Mouse (Mus musculus) kidney, adult 2 months (tissue): ENCODE measurements around the gene Pigk. TPM values are rescaled to one million over a fixed set of nuclear protein-coding genes. Genes with fewer than 3 reads are reported as not detected.

Experiments used
- DNase-seq: peaks from one replicate; pipeline ENCODE4 v3.0.0; 2021
- H3K27ac ChIP-seq: fragments of 200-500 bp; 2 replicates; pipeline ENCODE4 v1.5.1; 2012; ENCODE audit warnings: low read depth, low read length, control low read depth, inconsistent platforms; ENCODE audit not compliant: insufficient read depth
- H3K27me3 ChIP-seq: fragments of 200-500 bp; replicated peaks from 2 replicates; pipeline ENCODE4 v1.6.1; 2012; ENCODE audit warnings: mild to moderate bottlenecking, moderate library complexity, low read length, inconsistent platforms; ENCODE audit not compliant: control insufficient read depth, insufficient read depth
- H3K36me3 ChIP-seq: fragments of 200-500 bp; 2 replicates; pipeline ENCODE4 v1.6.1; 2012; ENCODE audit warnings: mild to moderate bottlenecking, moderate library complexity, low read length, inconsistent platforms; ENCODE audit not compliant: control insufficient read depth, insufficient read depth
- H3K4me1 ChIP-seq: fragments of 200-500 bp; 2 replicates; pipeline ENCODE4 v1.6.1; 2011; ENCODE audit warnings: low read length; ENCODE audit not compliant: control insufficient read depth, insufficient read depth
- H3K4me3 ChIP-seq: fragments of 200-500 bp; 2 replicates; pipeline ENCODE4 v1.5.1; 2011; ENCODE audit warnings: mild to moderate bottlenecking, low read depth, low read length, control low read depth; ENCODE audit not compliant: insufficient read depth
- CTCF ChIP-seq: fragments of 200-500 bp; conservative IDR thresholded peaks from 2 replicates; pipeline ENCODE4 v1.5.1; 2011; ENCODE audit warnings: low read depth, mild to moderate bottlenecking, control low read depth, low read length, moderate library complexity, mixed read lengths; ENCODE audit not compliant: insufficient read depth, insufficient read length
- POLR2A ChIP-seq: fragments of 200-500 bp; IDR thresholded peaks from one replicate; pipeline ENCODE4 v1.6.1; 2011; ENCODE audit warnings: low read depth, low read length, control low read depth
- WGBS: fragments of 180-500 bp; shearing (Covaris S2); methylation state at CpG from one replicate; pipeline ENCODE4 v1.1.7; 2018; 5-methylcytosine and 5-hydroxymethylcytosine counted together
- polyA plus RNA-seq: library from polyadenylated mRNA; depleted of rRNA; stranded (reverse); fragments of >200 nt; gene quantifications from 2 replicates; pipeline ENCODE4 v1.2.3, GENCODE M21; 2012

The Pigk gene
- polyA plus RNA-seq, 1 experiment = 13.4 TPM

GRCm38 (mm10) chr3:152936313-152936712 is 222.4 kb downstream of the Pigk start:
- 90% methylated on average over 3 of the region's 3 CpGs for WGBS
- H3K27me3 ChIP-seq = no peaks in the 10 kb centered on the region
- no peaks in the 10 kb centered on the region for H3K4me1 ChIP-seq
- H3K4me3 ChIP-seq = no peak overlapping the region
- no peak for DNase-seq
- TF ChIP-seq CTCF (no peak), POLR2A (no peak)
- H3K27ac ChIP-seq = no peak overlapping the region
- no peaks in the 10 kb centered on the region for H3K36me3 ChIP-seq

GRCm38 (mm10) chr3:152941671-152942070 is 227.8 kb downstream of the Pigk start:
- Histone ChIP-seq H3K27me3 (no peaks in the 10 kb centered on the region), H3K4me3 (no peak overlapping the region), H3K27ac (no peak overlapping the region), H3K4me1 (no peaks in the 10 kb centered on the region), H3K36me3 (no peaks in the 10 kb centered on the region)
- 65% methylated on average over 5 of the region's 5 CpGs for WGBS
- TF ChIP-seq CTCF = no peak
- DNase-seq = no peak

- H3K27ac ChIP-seq = no peak overlapping the region
- H3K36me3 ChIP-seq = no peaks in the 10 kb centered on the region
- H3K27me3 ChIP-seq = no peaks in the 10 kb centered on the region
- DNase-seq = no peak
- H3K4me3 ChIP-seq = no peak overlapping the region
- 80% methylated on average over 11 of the region's 11 CpGs for WGBS
- H3K4me1 ChIP-seq = no peaks in the 10 kb centered on the region
- TF ChIP-seq POLR2A (no peak), CTCF (no peak)
Observed at GRCm38 (mm10) chr3:152942985-152943384, 229.1 kb downstream of the Pigk start.

- no peak overlapping the region for H3K27ac ChIP-seq
- whole genome bisulfite sequencing = 84% methylated on average over 3 of the region's 3 CpGs
- no peak overlapping the region for H3K4me3 ChIP-seq
- no peak for DNase-seq
- no peaks in the 10 kb centered on the region for H3K36me3 ChIP-seq
- TF ChIP-seq CTCF = no peak
- TF ChIP-seq POLR2A = no peak
- no peaks in the 10 kb centered on the region for H3K4me1 ChIP-seq
- no peaks in the 10 kb centered on the region for H3K27me3 ChIP-seq
Observed at GRCm38 (mm10) chr3:152944766-152945165, 230.9 kb downstream of the Pigk start.

GRCm38 (mm10) chr3:152947031-152947640 is 233.2 kb downstream of the Pigk start:
- no peaks in the 10 kb centered on the region for H3K4me1 ChIP-seq
- no peak overlapping the region for H3K27ac ChIP-seq
- no peaks in the 10 kb centered on the region for H3K27me3 ChIP-seq
- WGBS = 77% methylated on average over 11 of the region's 11 CpGs
- DNase-seq = no peak
- H3K36me3 ChIP-seq = no peaks in the 10 kb centered on the region
- TF ChIP-seq POLR2A = no peak
- TF ChIP-seq CTCF = no peak
- H3K4me3 ChIP-seq = no peak overlapping the region

GRCm38 (mm10) chr3:152948556-152948955 is 234.7 kb downstream of the Pigk start:
- no peak for DNase-seq
- no peaks in the 10 kb centered on the region for H3K36me3 ChIP-seq
- WGBS = 85% methylated on average over 7 of the region's 7 CpGs

GRCm38 (mm10) chr3:152949233-152949777 is 235.4 kb downstream of the Pigk start:
- Histone ChIP-seq H3K27me3 (no peaks in the 10 kb centered on the region), H3K4me1 (no peaks in the 10 kb centered on the region), H3K27ac (no peak overlapping the region), H3K36me3 (no peaks in the 10 kb centered on the region), H3K4me3 (no peak overlapping the region)
- DNase-seq = no peak
- WGBS = 89% methylated on average over 15 of the region's 15 CpGs
- TF ChIP-seq POLR2A = no peak
- TF ChIP-seq CTCF = no peak

More at GRCm38 (mm10) chr3:152948556-152948955, 234.7 kb downstream of the Pigk start:
- Histone ChIP-seq H3K27ac (no peak overlapping the region), H3K4me3 (no peak overlapping the region), H3K4me1 (no peaks in the 10 kb centered on the region), H3K27me3 (no peaks in the 10 kb centered on the region)
- TF ChIP-seq CTCF (no peak), POLR2A (no peak)
